Mouse (Mus musculus) ES-E14 (cell line): ENCODE results near the gene Cep131.

Source experiments
- HCFC1 ChIP-seq: IDR thresholded peaks from 2 replicates; pipeline ENCODE4 v1.6.1; 2012; ENCODE audit warnings: low read length, inconsistent platforms, borderline replicate concordance; ENCODE audit not compliant: insufficient read depth
- MAFK ChIP-seq: IDR thresholded peaks from 2 replicates; pipeline ENCODE4 v1.6.1; 2014; ENCODE audit warnings: mild to moderate bottlenecking, low read depth, low read length, inconsistent platforms; ENCODE audit not compliant: insufficient read depth

- TF ChIP-seq HCFC1 = no peak
- TF ChIP-seq MAFK = no peak
Measured at GRCm38 (mm10) chr11:120048252-120048556, 38.4 kb downstream of the Cep131 start.
